Mouse (Mus musculus) thymus, adult 18-20 months (tissue): ENCODE measurements around the gene Flywch1.
"Not testable (repeated sequence)": the region's sequence is repeated elsewhere in the genome, so short reads cannot be mapped to it uniquely, and the experiment has no call there.

Experiments used
- DNase-seq, 2 experiments: peaks; one replicate each; pipeline ENCODE4 v3.0.0; 2022; ENCODE audit warnings: mixed read lengths in 2 of 2

Gene Flywch1

GRCm38 (mm10) chr17:23777141-23777540 is 5.7 kb upstream of the Flywch1 start:
- no peak for DNase-seq

GRCm38 (mm10) chr17:23776216-23776615 is 4.8 kb upstream of the Flywch1 start:
- DNase-seq = no peak

GRCm38 (mm10) chr17:23774090-23774489 is 2.7 kb upstream of the Flywch1 start:
- peak; percentile 70 to 72 for DNase-seq

- no peak for DNase-seq
Observed at GRCm38 (mm10) chr17:23773676-23774075, 2.3 kb upstream of the Flywch1 start.

GRCm38 (mm10) chr17:23772219-23772556 is 786 bp upstream of the Flywch1 start:
- DNase-seq = not testable (repeated sequence)

GRCm38 (mm10) chr17:23770896-23771283 is 512 bp downstream of the Flywch1 start:
- DNase-seq = no peak

- DNase-seq = no peak
Observed at GRCm38 (mm10) chr17:23770493-23770892, 909 bp downstream of the Flywch1 start.

- no peak for DNase-seq
Observed at GRCm38 (mm10) chr17:23762976-23763375, 8.4 kb downstream of the Flywch1 start.

- no peak for DNase-seq
Observed at GRCm38 (mm10) chr17:23761155-23761554, 10.2 kb downstream of the Flywch1 start.

- DNase-seq = no peak
Observed at GRCm38 (mm10) chr17:23760231-23760630, 11.2 kb downstream of the Flywch1 start.

- DNase-seq = no peak
Observed at GRCm38 (mm10) chr17:23758801-23759200, 12.6 kb downstream of the Flywch1 start.

GRCm38 (mm10) chr17:23757581-23757980 is 13.8 kb downstream of the Flywch1 start:
- DNase-seq = no peak

GRCm38 (mm10) chr17:23755689-23756088 is 15.7 kb downstream of the Flywch1 start:
- no peak for DNase-seq

- no peak for DNase-seq
Observed at GRCm38 (mm10) chr17:23749400-23750191, 21.8 kb downstream of the Flywch1 start.

- DNase-seq = peak in 1 of 2 experiments; percentile 46
Observed at GRCm38 (mm10) chr17:23748631-23749391, 22.6 kb downstream of the Flywch1 start.

GRCm38 (mm10) chr17:23748026-23748425 is 23.4 kb downstream of the Flywch1 start:
- DNase-seq = no peak

GRCm38 (mm10) chr17:23747471-23747870 is 23.9 kb downstream of the Flywch1 start:
- DNase-seq = no peak

- DNase-seq = no peak
Observed at GRCm38 (mm10) chr17:23746767-23747166, 24.6 kb downstream of the Flywch1 start.

- no peak for DNase-seq
Observed at GRCm38 (mm10) chr17:23746311-23746710, 25.1 kb downstream of the Flywch1 start.

GRCm38 (mm10) chr17:23745301-23746251 is 25.8 kb downstream of the Flywch1 start, which contains the start of gene Kremen2:
Kremen2 (minus strand) TSS chr17:23745833.
- DNase-seq = no peak

- no peak for DNase-seq
Observed at GRCm38 (mm10) chr17:23744651-23745050, 26.8 kb downstream of the Flywch1 start.

GRCm38 (mm10) chr17:23744076-23744475 is 27.3 kb downstream of the Flywch1 start:
- DNase-seq = no peak

- no peak for DNase-seq
Observed at GRCm38 (mm10) chr17:23742941-23743340, 28.5 kb downstream of the Flywch1 start.
